Mouse (Mus musculus): ENCODE data around the gene Rhox6.

DNA sequence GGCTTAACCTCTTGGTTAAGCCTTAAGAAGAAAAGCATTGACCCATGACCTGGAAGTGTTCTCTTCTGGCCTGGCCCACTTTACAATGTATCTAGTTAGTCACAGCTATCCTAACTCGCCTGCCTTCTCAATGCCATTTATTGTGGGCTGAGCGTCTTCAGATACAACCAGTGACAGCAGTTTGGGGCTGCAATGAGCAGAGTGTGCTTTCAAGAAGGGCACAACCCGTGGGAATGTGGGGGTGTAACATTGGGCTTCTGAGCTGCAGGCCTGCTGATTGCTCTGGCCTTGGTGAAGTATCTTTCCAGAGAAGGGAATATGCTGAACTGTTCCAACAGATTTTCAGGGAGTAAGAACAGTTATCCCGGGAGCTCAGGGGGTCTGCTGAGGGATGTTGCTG lies 52.1 kb downstream of the Rhox6 start, which contains the start of gene Rhox8:
- no peak for TF ChIP-seq POLR2A (IDR thresholded peaks at IDR 0.05; ENCODE audit: low read depth, low read length)
- TF ChIP-seq CTCF (IDR thresholded peaks at IDR 0.05; ENCODE audit: extremely low read depth, insufficient read length, insufficient replicate concordance, low read depth, low read length) = no peak
